Mouse (Mus musculus): ENCODE measurements around the gene Dhrs7b.
"Not testable (repeated sequence)": the region's sequence is repeated elsewhere in the genome, so short reads cannot be mapped to it uniquely, and the experiment has no call there.

Dhrs7b gene

DNA sequence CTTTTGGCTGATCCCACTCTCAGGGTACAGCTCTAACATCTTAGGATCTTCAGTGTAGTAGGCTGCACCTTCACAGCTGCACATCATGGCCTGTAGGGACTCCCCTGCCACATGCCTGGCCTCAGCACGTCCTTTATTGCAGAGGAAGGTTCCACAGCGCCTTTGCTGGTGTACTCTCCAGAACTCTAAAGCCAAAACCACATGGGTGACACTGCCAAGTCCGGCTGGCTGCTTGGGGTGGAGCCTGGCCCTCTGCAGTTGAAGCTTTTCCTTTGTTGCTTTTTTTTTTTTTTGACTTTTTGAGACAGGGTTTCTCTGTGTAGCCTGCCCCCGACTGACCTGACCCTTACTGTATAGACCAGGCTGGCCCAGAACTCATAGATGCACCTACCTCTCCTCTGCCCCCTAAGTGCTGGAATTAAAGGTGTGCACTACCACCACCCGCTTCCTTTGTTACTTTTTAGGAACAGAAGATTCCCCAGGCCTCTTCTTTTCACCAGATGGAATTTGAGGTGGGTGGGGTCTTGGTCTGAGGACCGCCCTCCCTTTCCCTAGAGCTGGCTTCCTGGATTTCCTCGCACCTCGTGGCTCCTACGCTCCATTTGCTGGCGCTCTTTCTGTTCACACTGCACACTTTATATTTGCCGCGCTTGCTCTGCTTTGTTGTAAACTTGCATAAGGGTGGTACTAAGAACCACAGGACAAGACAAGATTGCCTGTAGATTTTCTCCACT is 11.2 kb downstream of the Dhrs7b start:
- DNase-seq (ENCODE audit: low spot score in 2 of 2), result peak in 1 of 2 experiments; percentile 33

DNA sequence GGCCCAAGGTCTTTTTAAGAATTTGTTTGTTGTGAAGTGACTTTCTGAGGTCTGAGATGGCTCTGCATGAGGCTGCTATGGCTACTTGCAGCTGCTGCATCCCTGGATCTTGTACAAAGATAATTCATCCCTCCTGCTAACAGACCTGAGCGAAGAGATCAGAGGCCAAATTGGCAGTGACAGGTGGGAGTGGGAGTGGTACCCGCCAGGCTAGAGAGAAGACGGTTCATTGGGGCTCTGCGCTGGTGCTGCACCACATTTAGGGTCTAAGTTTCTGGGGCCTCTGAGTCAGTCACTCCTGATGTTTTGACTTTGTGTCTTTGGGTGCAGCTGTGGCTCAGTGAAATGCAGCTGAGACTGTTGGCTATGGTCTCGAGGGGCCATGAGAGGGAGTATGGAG is 13.0 kb downstream of the Dhrs7b start:
- DNase-seq (ENCODE audit: low spot score in 2 of 2), result no peak

DNA sequence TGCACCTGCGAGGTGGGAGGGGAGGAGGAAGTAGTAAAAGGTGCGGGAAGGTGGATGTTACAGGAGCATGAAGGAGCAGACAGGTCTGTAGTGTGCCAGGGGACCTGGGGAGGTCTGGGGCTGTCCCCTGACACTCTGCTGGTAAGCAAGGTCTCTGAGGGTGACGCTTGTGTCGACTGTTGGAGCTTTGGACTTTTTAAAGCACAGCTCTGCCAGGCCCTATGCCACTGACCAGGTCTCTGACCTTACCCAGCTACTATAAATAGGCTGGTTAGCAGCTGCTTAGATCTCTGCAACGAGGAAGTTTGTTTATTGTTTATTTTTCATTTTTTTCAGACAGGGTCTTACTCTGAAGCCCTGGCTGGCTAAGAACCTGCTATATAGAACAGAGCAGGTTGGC is 15.0 kb downstream of the Dhrs7b start:
- no peak for DNase-seq (ENCODE audit: low spot score in 2 of 2)

DNA sequence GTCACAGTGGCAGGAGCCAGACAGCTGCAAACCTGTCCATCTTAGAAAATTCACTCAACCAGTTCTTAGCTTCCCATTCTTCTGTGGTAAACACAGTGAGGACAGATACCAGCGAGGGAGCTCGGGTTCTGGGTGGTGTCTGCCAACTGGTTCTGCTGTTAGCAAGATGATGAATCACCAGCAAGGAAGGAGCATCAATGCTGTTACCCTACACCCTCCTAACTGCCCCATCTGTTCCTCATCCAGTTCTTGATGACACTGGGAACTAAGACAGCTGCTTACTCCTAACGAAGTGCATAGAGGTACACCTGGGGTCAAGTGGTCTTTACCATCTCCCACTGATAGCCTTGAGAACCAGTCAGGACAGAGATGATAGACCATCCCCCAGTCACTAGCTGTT is 26.2 kb downstream of the Dhrs7b start:
- no peak for DNase-seq (ENCODE audit: low spot score in 2 of 2)

DNA sequence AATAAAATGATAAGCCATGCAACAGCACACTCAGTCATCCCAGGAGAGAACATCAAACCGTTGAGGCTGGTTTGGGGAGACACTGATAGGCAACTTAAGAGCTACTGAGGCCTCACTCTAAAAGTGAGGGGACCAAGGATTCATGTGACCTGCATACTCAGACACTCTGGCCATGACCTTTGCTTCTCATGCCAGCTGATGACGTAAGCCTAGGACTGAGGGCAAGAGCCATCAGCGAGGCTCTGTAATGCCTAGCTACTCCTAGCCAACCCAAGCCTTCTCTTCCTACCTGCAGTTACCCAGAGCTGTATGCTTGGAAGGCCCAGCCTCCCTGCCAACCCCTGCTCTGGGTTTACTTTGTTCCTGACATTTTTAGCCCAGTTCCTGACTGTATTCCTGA is 31.6 kb downstream of the Dhrs7b start:
- DNase-seq (ENCODE audit: low spot score in 2 of 2), result no peak

DNA sequence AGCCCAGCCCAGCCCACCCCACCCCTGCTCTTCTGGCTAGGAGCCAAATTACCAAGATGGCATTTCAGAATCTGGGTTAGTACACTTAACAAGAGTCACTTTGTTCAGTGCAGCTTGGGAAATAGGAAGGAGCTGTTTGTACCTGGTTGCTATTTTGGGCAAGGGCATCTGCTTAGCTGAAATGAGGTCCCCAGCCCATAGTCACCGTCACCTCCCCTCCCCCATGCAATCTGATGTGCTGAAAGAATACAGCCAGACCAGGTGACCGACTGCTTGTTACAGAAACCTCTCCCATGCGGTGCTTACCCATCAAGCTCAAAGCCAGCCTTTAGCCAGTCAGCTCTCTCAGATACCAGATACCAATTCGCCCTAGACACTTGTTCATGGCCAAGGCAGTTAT is 32.8 kb downstream of the Dhrs7b start:
- DNase-seq (ENCODE audit: low spot score in 2 of 2), result no peak

DNA sequence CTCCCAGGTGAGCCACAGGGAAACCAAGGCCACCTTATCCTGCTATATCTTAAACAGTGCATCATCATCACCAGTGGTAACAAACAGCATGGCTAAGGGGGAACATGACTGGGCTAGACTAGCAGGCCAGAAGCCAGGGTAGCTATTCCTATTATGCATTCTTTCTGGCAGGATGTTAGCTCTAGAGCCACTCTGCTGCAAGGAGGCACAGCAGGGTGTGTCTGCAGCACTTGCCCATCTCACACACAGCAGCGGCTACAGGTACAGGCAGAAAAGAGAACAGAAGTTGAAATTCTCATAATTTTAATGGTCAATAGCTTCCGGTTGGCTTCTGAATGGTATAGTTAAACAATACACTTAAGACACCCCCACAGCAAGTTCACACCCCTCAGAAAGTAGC is 33.7 kb downstream of the Dhrs7b start:
- DNase-seq (ENCODE audit: low spot score in 2 of 2), result no peak

DNA sequence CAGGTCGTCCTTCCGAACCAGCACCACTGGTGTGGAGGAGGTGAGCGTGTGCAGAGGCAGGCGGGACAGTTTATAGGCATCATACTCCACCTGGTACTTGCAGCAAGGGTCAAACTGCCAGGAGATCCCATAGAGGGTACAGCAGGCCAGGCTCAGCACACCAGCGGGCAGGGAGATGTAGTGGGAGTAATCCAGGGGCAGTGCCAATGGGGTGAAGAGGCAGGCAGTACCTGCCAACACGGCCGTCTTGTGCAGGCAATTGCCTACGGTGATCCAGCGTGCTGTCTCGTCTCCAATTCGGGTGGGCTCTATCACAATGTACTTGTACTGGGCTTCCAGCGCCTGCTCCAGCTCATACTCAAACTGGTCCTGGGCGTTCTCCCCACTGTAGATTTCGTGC is 34.5 kb downstream of the Dhrs7b start:
- peak; percentile 7 to 28 for DNase-seq (ENCODE audit: low spot score in 2 of 2)

DNA sequence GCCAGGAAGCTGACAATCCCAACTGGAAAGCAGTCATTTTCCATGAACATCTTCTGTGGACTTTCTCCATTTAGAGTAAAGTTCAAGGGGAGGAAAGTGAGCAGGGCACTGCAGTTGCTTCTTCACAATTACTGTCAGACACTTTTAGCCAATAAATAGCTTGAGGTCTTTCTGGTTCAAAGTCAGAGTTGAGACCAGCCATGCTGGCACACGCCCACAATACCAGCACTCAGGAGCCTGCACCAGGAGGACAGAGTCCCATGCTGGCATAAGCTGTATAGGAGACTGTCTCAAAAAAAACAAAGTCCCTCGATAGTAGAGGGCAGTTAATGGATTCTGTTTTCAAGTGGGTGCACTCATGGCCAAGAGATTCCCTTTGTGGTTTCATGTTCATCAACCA is 35.6 kb downstream of the Dhrs7b start:
- DNase-seq (ENCODE audit: low spot score in 2 of 2), result no peak

DNA sequence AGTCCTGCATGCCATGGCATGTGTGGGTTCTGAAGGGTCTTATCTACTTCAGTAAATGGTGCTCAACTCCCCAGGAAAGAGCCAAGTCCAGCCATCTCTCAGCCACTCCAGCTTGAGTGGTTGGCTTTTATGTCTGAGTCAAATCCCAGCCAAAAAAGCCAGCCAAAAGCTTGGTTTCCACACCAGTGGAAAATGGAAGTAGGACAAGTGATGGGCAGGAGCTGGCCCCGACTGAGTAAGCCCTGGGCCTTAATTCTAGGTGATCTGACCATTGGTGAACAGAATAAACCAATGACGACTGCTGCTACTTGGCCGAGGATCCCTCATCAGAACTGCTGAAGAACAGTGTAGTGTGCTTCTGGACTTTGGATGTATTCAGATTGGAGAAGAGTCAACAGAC is 37.0 kb downstream of the Dhrs7b start:
- DNase-seq (ENCODE audit: low spot score in 2 of 2), result no peak

DNA sequence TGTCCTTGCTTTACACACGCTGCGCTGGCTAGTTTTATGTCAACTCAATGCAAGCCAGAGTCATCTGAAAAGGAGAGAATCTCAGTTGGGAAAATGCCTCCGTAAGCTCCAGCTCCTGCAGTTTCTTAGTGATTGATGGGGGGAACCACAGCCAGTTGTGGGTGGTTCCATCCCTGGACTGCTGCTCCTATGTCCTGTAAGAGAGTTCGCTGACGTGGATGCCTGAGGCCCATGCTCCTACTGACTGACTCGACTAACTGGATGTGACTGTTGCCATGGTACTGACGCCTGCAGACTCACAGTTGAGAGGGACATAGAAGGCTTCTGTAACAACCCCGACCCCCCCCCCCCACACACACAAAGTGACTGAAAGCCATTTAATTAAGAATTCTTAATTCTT is 37.5 kb downstream of the Dhrs7b start:
- no peak for DNase-seq (ENCODE audit: low spot score in 2 of 2)

DNA sequence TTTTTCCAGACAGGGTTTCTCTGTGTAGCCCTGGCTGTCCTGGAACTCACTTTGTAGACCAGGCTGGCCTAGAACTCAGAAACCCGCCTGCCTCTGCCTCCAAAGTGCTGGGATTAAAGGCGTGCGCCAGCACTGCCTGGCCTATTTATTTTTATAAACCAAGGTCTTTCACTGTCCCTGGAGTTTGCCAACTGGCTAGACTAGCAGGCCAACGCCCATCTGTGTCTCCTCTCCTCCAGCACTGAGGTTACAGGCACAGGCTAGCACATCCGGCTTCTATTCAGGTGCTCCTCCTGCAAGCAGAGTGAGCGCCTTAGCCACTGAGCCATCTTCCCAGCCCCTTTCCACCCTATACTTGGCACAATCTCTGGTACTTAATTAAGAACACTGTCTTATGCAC is 39.0 kb downstream of the Dhrs7b start:
- DNase-seq (ENCODE audit: low spot score in 2 of 2), result not testable (repeated sequence)

DNA sequence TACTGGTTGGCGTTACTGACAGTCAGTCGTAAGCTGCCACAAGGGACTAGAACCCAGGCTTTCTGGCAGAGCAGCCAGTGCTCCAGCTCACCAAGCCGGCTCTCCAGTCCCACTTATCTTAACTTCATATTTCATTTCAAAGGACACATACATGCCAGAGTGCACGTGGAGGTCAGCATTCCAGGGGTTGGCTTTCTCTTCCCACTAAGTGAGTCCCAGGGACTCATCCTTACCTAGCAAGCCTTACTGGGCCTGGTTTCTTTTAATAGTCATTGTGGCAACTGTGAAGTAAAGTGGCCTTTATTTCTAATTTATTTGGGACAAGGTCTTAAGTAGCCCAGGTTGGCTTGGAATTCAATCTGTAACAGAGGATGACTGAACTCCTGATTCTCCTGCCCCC is 41.0 kb downstream of the Dhrs7b start:
- DNase-seq (ENCODE audit: low spot score in 2 of 2), result no peak

DNA sequence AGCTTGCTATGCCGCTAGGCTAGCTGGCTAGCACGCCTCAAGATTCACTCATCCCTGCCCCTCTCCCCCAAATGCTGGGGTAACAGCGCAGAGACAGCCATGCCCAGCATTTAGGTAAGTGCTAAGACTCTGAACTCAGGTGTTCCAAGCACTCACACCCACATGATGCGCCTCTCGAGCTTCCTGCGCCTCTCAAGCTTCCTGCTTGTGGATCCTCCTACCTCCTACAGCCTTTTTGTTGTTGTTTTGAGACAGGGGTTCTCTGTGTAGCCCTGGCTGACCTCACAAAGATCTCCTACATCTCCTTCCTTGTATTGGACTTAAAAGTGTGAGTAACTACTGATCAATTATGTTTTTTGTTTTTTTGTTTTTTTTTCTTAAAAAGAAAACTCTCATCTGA is 42.7 kb downstream of the Dhrs7b start:
- no peak for DNase-seq (ENCODE audit: low spot score in 2 of 2)

DNA sequence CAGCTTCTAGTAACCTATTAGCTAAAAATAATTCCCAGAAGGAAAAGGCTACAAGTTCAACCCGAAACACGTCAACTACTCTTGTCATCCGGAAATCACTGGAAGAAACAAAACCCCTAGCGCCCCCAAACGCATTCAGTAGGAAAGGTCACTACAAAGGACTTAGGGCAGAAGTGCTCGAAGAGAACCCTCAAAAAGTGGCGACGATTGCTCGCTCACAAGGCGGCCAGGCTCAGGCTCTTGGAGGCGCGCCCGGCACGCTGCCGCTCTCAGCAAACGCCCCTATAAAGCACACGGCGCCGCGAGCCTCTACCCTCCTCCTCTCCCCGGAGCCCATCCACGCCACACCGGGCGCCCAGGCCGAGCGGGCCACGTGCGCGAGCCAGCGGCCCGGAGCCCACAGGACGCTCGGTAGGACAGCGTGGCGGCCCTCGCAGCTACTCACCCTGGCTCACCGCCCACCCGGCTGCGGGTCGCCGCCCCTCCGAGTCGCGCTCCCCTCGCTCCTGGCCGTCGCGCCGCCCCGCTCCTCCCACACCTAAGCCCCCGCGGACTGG is 47.7 kb downstream of the Dhrs7b start:
- peak; percentile 44 to 51 for DNase-seq (ENCODE audit: low spot score in 2 of 2)

DNA sequence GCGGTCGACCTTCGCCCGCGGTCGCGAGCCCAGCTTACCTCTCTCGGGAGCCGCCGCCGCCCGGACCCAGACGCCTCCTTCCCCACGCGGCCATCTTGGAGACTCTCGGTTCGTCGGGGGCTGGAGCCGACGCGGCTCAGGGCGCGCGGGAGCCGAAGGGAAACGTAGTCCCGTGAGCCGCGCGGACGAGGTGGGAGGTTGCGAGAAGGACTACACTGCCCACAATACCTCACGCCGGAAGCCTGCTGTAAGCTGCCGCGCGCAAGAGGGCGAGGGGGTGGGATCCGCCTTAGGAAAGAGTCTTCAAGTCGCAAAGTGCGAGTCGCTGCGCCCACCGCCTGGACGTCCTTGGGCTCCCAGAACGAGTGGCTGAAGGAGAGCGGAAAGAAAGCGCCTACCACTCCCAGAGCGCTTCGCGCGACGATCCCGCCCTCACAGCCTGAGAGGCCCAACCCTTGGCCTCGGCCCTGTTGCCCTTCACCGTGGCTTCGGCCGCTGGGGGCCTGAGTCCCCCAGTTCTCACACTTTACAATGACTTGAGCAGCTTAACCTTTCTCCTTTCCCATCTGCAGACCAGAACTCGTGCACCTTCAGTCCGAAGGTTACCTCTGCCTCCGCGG is 48.4 kb downstream of the Dhrs7b start, which contains the start of gene Tmem11:
Gene Tmem11, minus strand, starts transcription at position 598 of the 620 bp plus-strand sequence.
- peak; percentile 88 to 96 for DNase-seq (ENCODE audit: low spot score in 2 of 2)

DNA sequence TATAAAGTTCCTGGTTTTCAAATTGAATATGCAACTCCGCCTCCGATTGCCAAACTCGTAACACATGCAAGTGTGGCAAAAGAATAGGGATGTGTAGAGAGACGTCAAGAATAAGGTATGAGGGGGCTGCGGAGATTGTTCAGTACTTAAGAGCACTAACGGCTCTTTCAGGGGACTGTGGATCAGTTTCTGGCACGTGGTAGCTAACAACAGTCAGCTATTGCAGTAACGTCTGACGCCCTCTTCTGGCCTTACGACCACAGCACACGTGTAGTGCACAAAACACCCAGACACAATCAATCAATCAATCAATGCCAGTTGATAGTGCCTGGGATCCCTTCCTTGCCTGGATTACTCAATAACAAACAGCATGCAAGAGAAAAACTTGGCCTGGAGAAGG is 49.0 kb downstream of the Dhrs7b start:
- peak; percentile 18 to 41 for DNase-seq (ENCODE audit: low spot score in 2 of 2)

DNA sequence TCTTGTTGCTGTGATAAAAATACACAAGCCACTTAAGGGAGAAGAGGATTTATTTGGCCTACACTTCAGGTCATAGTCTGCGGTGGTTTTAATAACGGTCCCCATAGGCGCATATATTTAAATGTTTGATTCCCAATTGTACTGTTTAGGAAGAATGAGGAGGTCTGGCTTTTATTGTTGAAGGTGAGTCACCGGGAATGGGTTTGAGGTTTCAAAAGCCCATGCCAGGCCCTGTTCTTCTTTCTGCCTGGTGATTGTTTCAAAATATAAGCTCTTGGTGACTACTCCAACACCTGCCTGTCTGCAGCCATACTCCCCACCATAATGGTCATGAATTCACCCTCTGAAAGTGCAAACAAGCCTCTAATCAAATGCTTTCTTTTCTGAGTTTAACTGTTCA is 50.1 kb downstream of the Dhrs7b start:
- DNase-seq (ENCODE audit: low spot score in 2 of 2), result no peak

DNA sequence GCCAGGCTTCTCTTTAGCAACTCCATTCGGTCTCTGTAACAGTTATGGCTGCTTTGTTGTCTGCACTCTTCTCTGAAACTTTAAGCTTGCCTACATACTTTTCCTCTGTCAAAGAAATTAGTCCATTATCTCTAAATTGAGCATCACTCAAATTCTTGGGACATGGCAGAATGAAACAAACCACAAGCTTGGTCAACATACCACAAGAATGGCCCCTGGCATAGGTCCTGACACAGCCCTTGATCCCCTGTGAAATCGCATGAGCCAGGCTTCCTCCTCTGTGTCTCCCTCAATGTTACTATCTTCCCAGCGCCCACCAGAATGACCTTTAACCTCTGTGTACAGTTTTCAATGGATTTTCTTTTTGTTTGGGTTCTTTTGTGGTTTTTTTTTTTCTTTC is 52.0 kb downstream of the Dhrs7b start:
- no peak for DNase-seq (ENCODE audit: low spot score in 2 of 2)

DNA sequence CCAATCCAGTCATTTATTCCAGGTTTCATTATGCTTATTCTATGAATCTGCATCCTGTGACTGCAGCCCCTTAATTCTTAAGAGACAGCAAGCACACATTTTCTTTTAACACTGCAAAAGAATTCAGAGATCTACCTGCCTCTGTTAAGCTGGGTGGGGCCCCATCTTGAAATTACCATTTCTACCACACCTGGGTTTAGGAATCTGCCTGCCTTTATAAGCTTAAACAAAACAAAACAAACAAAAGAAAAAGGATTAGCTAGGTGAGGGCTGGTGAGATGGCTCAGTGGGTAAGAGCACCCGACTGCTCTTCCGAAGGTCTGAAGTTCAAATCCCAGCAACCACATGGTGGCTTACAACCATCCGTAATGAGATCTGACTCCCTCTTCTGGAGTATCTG is 56.6 kb downstream of the Dhrs7b start:
- not testable (repeated sequence) for DNase-seq (ENCODE audit: low spot score in 2 of 2)

DNA sequence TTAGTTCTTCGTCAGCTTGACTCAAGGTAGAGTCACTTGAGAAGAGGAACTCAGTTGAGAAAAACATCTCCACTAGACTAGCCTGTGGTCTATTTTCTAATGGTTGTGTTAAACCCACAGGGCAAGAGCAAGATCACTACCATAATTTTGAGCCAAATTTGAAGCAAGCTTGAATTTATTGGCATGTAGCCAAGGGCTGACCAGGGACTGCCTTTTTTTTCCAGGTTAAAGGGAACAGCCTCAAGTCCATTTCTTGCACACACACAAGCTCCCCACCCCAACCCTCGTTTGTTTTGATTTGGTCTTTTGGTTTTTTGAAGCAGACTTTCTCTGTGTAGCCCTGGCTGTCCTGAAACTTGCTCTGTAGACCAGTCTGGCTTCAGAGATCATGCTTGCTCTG is 59.4 kb downstream of the Dhrs7b start:
- DNase-seq (ENCODE audit: low spot score in 2 of 2), result no peak

DNA sequence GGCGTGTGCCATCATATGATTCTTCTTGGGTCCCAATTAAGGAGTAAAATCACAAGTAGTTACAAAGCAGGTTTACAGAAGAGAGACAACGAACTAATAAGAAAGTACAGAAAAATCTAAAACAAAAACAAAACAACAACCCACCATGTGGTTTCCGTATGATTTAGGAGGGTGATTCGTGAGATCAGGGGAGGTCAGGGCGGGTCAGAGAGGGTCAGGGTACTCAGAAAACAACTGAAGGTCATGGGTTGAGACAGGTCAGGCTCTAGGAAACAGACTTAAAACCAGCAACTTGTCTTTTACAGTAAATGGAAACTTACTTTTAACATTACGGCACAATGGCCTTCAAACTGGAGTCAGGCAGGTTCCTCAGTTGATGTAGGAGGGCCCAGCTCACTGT is 59.9 kb downstream of the Dhrs7b start:
- DNase-seq (ENCODE audit: low spot score in 2 of 2), result no peak

DNA sequence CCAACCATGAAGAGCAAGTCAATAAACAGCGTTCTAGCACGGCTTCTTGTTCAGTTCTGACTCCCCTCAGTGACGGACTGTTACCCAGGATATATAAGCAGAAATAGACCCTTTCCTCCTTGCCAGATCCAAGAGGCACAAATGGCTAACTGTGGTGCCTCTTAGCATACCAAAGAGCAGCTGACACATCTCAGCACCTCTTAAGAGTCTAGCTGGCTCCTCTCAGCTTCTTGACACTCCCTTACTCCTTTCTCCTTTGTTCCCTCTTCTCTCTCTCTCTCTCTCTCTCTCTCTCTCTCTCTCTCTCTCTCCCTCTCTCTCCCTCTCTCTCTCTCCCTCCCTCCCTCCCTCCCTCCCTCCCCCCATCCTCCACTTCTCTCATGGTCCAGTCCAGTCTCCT is 60.3 kb downstream of the Dhrs7b start:
- DNase-seq (ENCODE audit: low spot score in 2 of 2), result no peak
